Mouse (Mus musculus) activated CD4-positive, CD25-positive, alpha-beta regulatory T cell, adult 4 months (primary cell): ENCODE data around the gene 4833427G06Rik. TPM values are rescaled to one million over a fixed set of nuclear protein-coding genes. Genes with fewer than 3 reads are reported as not detected.
A peak's percentile ranks its signal among the peaks of the same experiment; 100 is the strongest.

ENCODE experiments used
- ATAC-seq: one replicate; pipeline ENCODE4 v1.8.0; 2017
- polyA plus RNA-seq, 2 experiments: library from polyadenylated mRNA; unstranded; fragments of 100-300 nt; shearing (Covaris generic); gene quantifications; one replicate each; pipeline ENCODE4 v1.2.1; 2017

4833427G06Rik gene
- polyA plus RNA-seq, 2 experiments from 2014 or later = not detected

DNA sequence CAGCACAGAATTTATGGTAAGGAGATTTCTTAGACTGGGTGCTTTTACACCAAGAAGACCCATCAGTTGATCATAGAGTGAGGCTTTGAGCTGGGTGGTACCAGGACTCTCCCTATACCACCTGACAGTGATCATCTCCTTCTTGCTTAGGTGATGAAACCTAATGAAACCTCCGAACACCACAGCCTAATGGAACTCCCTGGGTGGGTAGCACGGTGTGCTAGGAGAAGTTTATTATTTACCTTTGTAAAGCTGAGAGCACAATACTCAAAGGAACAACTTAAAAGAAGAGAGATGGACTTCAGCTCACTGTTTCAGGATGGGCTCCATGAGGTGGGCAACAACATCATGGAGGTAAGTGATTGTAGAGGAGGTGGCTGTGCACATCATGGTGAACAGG is 41.3 kb downstream of the 4833427G06Rik start, which contains the start of gene Btg4:
Btg4 (plus strand) TSS at position 301 of the 400 bp plus-strand sequence.
- ATAC-seq = no peak

DNA sequence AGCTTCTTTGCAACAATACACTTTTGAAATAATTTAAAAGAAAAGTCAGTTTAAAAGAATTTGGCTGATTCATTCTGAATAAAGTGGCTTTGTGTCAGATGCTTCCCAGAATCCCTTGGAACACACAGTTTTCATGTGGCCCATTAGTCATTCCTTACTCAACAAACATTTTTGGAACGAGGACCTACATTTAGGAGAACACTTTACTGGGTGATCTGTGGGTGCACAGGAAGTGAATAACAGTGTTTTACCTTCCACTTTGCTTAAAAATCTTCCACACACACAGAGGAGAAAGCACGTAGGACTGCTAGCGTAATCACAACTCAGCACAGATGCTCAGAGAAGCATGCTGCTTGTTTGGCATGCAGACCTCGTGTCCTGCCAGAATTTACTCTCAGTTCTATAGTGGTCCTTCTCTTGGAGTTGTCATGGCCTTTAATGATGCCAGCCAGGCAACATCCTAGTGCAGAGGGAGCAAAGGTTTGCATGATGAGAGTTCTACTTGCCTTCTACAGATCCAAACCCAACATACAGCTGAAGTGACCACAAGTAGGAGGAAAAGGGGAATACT is 42.8 kb downstream of the 4833427G06Rik start:
- no peak for ATAC-seq

DNA sequence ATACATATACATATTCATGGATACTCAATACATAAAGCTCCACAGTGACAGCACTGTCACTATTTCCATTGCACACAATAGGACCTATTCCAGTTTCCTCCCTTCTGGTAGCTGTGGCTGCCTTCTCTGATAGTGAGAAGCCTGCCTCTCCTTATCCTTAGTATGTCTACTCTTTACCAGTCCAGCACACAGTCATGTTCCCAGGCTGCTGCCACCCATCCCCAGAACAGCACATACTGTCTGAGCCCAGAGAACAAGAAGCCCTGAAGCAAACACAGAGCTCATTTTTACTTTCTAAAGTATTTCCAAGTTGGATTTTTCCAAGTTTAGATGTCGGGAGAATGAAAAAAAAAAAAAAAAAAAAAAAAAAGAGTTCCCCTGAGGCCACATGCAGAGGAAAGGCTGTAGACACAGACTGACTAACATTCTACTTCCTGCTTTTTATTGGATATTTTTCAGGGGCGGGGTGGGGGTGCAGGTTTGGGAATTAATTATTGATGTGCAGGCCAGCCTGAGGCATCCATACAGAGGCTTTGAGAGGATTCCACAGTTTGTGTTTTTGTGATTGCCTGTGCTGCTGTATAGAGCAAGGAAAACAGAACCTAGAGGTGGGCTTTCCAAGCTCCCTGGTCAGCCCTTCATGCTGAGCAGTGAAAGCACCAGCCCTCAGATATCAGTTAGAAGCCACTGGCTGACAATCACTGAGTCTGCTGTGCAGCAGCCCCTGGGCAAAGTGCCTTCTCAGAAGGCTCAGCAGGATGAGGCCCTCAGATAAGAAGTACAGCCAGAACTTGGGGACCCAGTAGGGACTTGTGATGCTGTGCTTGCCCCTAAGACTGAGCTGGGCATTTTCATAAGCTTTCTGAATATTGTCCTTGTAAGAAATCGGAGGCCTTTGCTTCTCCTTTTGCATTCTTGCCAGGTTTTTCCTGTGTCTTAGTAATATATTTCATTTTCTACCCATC is 45.2 kb downstream of the 4833427G06Rik start:
- no peak for ATAC-seq

DNA sequence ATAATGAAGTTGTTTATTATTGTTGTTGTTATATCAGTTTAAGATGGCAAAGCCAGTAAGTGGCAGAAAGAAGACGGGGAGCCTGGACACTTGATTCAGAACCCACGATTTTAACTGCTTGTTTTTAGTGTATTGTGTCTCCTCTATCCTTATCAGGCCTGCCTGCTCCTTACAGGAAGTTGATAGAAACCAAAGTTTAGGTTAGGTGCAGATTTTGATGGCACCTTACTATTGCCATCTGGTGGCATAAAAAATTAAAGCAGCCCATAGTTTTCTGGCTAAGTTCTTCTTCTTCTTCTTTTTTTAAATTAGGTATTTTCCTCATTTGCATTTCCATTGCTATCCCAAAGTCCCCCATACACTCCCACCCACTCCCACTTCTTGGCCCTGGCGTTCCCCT is 49.7 kb downstream of the 4833427G06Rik start:
- peak; percentile 75 for ATAC-seq

GRCm38 (mm10) chr9:51042136-51042535 is 59.7 kb downstream of the 4833427G06Rik start:
- no peak for ATAC-seq

GRCm38 (mm10) chr9:51041491-51041980 is 60.3 kb downstream of the 4833427G06Rik start:
- no peak for ATAC-seq

- peak; percentile 46 for ATAC-seq
Observed at GRCm38 (mm10) chr9:51032785-51033529, 68.9 kb downstream of the 4833427G06Rik start.

- no peak for ATAC-seq
Observed at GRCm38 (mm10) chr9:51032291-51032690, 69.6 kb downstream of the 4833427G06Rik start.

DNA sequence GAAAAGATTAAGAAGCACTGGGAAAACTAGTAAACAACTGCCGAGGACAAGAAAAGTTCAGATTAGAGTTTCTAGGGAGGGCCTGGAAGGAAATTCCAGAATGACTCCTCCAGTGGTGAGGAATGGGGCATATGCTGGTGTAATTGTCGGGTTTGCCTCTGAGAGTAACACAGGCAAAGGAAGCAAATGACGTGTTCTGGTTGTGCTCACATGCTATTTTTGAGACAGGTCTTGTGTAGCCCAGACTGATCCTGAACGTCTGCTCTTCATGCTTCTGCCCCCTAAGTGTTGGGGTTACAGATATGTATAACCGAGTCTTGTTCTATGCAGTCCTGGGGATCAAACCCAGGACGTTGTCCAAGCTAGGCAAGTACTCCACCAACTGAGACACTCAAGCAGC is 70.3 kb downstream of the 4833427G06Rik start:
- ATAC-seq = no peak

Other genes starting within 250 kb of the 4833427G06Rik start
- 10 to 100 TPM; 14.4 to 18.7 TPM for gene Sik2, start 93.0 kb downstream of the 4833427G06Rik start, polyA plus RNA-seq
- gene Btg4, start 41.2 kb downstream of the 4833427G06Rik start, polyA plus RNA-seq = not detected
- not detected for gene Layn, start 25.0 kb downstream of the 4833427G06Rik start, polyA plus RNA-seq
- gene Gm32742, start 63.4 kb upstream of the 4833427G06Rik start, polyA plus RNA-seq = not detected
- 1 to 10 TPM; 5.2 to 6.6 TPM for gene Pou2af1, start 111.6 kb upstream of the 4833427G06Rik start, polyA plus RNA-seq
- gene Colca2, start 176.5 kb upstream of the 4833427G06Rik start, polyA plus RNA-seq = not detected
- not detected for gene 1810046K07Rik, start 226.8 kb upstream of the 4833427G06Rik start, polyA plus RNA-seq